Mouse (Mus musculus): ENCODE measurements at regions not wholly inside any gene's neighbourhood (a gene's known extent, or its start where the extent isn't known, plus 50 kb on each side); places are given as distances from the start of the nearest gene placed in this dataset.

GRCm38 (mm10) chr4:69327606-69328005 lies 373.4 kb upstream of the Brinp1 start:
- no peaks in the 10 kb centered on the region for H3K27me3 ChIP-seq (ENCODE audit: control insufficient read depth, insufficient read depth, low read length)
- H3K9ac ChIP-seq (ENCODE audit: low read length): no peak overlapping the region
- H3K27ac ChIP-seq (ENCODE audit: low read depth, low read length): no peak overlapping the region
- H3K4me2 ChIP-seq: no peak overlapping the region
- H3K4me3 ChIP-seq (ENCODE audit: low read depth, low read length): no peak overlapping the region
- DNase-seq (ENCODE audit: low spot score, missing footprints) (no peak), ATAC-seq (ENCODE audit: low FRiP score) (no peak)
- H3K9me3 ChIP-seq (ENCODE audit: control insufficient read depth, low read length): no peaks in the 10 kb centered on the region
- 72% methylated on average over 3 of the region's 3 CpGs for WGBS
- H3K4me1 ChIP-seq (ENCODE audit: control insufficient read depth, insufficient read depth, low read length): no peaks in the 10 kb centered on the region
- H3K36me3 ChIP-seq (ENCODE audit: control insufficient read depth, insufficient read depth, low read length): no peaks in the 10 kb centered on the region

Measured in midbrain, embryonic 11.5 days (tissue).